Mouse (Mus musculus) heart, embryonic 13.5 days (tissue): ENCODE data around the gene Card10. TPM values are rescaled to one million over a fixed set of nuclear protein-coding genes. Genes with fewer than 3 reads are reported as not detected.

ENCODE experiments used
- ATAC-seq: fragments of 200-750 bp; cut with Nextera tagmentation; 2 replicates; pipeline ENCODE4 v1.8.0; 2017; ENCODE audit warnings: moderate TSS enrichment; ENCODE audit not compliant: insufficient number of reproducible peaks, low FRiP score, low TSS enrichment; ENCODE audit errors: extremely low read depth
- H3K27ac ChIP-seq: fragments of 300-500 bp; sonication (generic); replicated peaks from 2 replicates; pipeline ENCODE4 v1.5.1; 2015; ENCODE audit warnings: moderate library complexity, mild to moderate bottlenecking, inconsistent platforms
- H3K27me3 ChIP-seq: fragments of 300-500 bp; sonication (generic); replicated peaks from 2 replicates; pipeline ENCODE4 v1.6.1; 2015; ENCODE audit warnings: mild to moderate bottlenecking, inconsistent platforms
- H3K36me3 ChIP-seq: fragments of 300-500 bp; sonication (generic); 2 replicates; pipeline ENCODE4 v1.6.1; 2015; ENCODE audit warnings: mild to moderate bottlenecking, inconsistent platforms
- H3K4me1 ChIP-seq: fragments of 300-500 bp; sonication (generic); 2 replicates; pipeline ENCODE4 v1.6.1; 2015; ENCODE audit warnings: inconsistent platforms
- H3K4me2 ChIP-seq: fragments of 300-500 bp; sonication (generic); 2 replicates; pipeline ENCODE4 v1.6.1; 2015; ENCODE audit warnings: inconsistent platforms, mild to moderate bottlenecking, moderate library complexity
- H3K4me3 ChIP-seq: fragments of 300-500 bp; sonication (generic); 2 replicates; pipeline ENCODE4 v1.5.1; 2015; ENCODE audit warnings: moderate library complexity, mild to moderate bottlenecking, inconsistent platforms
- H3K9ac ChIP-seq: fragments of 300-500 bp; sonication (generic); 2 replicates; pipeline ENCODE4 v1.6.1; 2015; ENCODE audit warnings: inconsistent platforms, mild to moderate bottlenecking, moderate library complexity
- H3K9me3 ChIP-seq: fragments of 300-500 bp; sonication (generic); 2 replicates; pipeline ENCODE4 v1.6.1; 2016; ENCODE audit warnings: inconsistent platforms
- WGBS: fragments of 180-500 bp; shearing (Covaris S2); methylation state at CpG from one replicate; pipeline ENCODE4 v1.1.7; 2015; ENCODE audit warnings: mixed read lengths; 5-methylcytosine and 5-hydroxymethylcytosine counted together
- polyA plus RNA-seq: library from polyadenylated mRNA; unstranded; fragments of >200 nt; fragmentation: Nextera tagmentation; extraction: Ambion mirVana; gene quantifications from 2 replicates; pipeline ENCODE4 v1.2.1, GENCODE M21; 2015

Gene Card10
- polyA plus RNA-seq, 1 experiment from 2014 or later = 5.3 TPM

DNA sequence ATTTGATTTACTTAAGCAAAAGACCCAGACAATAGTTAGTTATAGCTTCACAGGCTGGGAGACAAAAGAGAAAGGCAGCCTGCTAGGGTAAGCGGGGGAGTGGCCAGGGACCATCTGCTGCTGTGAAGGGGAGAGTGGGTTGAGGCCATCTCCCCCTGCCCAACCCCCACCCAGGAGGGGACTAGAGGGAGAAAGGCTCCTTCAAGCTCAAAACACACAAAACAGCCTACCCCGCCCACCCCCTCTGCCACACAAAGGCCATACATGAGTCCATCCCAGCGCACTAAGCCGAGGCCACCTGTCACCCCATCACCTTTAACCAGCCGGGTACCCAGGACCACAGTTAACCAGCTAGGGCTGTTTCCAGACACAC, 31.9 kb downstream of the Card10 start:
- 45% methylated on average over 5 of the region's 5 CpGs for WGBS
- H3K4me3 ChIP-seq = peak overlapping the region; percentile 26; the same call in 1 of the 2 replicates
- peaks cover 16% of the 10 kb centered on the region for H3K36me3 ChIP-seq
- H3K4me2 ChIP-seq = peak overlapping the region; percentile 64
- ATAC-seq = no peak
- H3K9ac ChIP-seq = peak overlapping the region; percentile 37
- H3K27ac ChIP-seq = peak overlapping the region; percentile 66; the same call in 1 of the 2 replicates
- peaks cover 7% of the 10 kb centered on the region for H3K9me3 ChIP-seq
- H3K27me3 ChIP-seq = peaks cover 7% of the 10 kb centered on the region; the same call in 1 of the 2 replicates
- peaks cover 16% of the 10 kb centered on the region for H3K4me1 ChIP-seq

DNA sequence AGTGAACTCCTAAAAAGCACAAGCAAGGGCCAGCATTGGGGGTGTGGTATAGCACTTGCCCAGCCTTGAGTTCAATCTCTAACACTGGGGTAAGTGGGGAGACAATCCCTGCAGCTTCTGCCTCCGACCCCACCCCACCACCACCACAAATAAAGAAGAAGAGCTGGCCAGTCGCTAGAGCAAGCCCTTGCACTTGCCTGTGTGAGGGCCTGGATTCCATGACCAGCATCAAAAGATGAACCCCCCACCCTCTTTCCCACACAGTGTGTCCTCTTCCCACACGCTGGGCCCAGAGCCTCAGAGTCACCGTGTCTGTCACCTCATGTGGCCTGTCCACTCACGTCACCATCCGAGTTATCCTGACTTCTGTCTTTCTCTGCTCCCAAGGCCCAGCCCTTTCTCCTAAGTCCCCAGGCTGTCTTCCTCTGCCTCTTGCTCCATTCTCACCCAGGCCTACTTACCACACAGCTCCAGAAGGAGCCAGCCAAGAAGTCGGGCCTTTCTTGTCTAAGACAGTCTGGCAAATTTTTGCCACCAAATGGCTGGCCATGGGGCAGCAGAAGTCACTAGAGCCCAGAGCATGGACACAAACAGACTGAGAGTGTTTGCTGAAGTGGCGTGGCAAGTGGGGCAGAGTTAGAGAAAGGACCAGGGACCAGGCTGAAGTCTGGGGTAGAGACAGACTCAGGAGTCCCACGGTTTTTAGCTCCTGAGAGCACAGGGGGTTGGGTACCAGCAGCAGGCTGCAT, 32.4 kb downstream of the Card10 start:
- WGBS = 57% methylated on average over 9 of the region's 9 CpGs
- no peak for ATAC-seq
- H3K9ac ChIP-seq = peak overlapping the region; percentile 37; the same call in 1 of the 2 replicates
- peaks cover 11% of the 10 kb centered on the region for H3K36me3 ChIP-seq
- H3K4me1 ChIP-seq = peaks cover 16% of the 10 kb centered on the region
- H3K27me3 ChIP-seq = peaks cover 7% of the 10 kb centered on the region; the same call in 1 of the 2 replicates
- no peak overlapping the region for H3K27ac ChIP-seq
- H3K4me2 ChIP-seq = peak overlapping the region; percentile 64
- H3K9me3 ChIP-seq = peaks cover 7% of the 10 kb centered on the region
- peak overlapping the region; percentile 26; the same call in 1 of the 2 replicates for H3K4me3 ChIP-seq

DNA sequence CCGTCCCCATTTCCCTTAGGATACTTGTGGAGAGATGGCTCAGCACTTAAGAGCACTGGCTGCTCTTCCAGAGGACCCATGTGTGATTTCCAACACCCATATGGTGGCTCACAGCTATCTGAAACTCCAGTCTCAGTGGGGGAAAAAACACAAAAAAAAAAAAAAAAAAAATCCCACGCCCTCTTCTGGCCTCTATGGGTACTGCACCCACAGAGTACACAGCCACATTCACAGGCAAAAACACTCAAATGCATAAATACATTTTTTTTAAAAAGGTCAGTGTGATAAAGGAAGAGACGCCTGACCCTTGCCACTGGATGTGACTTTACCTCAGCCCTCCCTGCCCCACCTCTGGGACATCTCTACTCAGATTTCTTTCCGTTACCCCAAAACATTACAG, 33.8 kb downstream of the Card10 start:
- ATAC-seq = no peak
- 79% methylated on average over 4 of the region's 4 CpGs for WGBS
- Histone ChIP-seq H3K36me3 (0 out of 2 replicates have a peak, but pooled peaks cover 3% of the 10 kb centered on the region), H3K4me2 (no peak overlapping the region), H3K27ac (no peak overlapping the region), H3K27me3 (peaks cover 7% of the 10 kb centered on the region; the same call in 1 of the 2 replicates), H3K9me3 (peaks cover 7% of the 10 kb centered on the region), H3K4me1 (peaks cover 16% of the 10 kb centered on the region), H3K4me3 (no peak overlapping the region), H3K9ac (no peak overlapping the region)

DNA sequence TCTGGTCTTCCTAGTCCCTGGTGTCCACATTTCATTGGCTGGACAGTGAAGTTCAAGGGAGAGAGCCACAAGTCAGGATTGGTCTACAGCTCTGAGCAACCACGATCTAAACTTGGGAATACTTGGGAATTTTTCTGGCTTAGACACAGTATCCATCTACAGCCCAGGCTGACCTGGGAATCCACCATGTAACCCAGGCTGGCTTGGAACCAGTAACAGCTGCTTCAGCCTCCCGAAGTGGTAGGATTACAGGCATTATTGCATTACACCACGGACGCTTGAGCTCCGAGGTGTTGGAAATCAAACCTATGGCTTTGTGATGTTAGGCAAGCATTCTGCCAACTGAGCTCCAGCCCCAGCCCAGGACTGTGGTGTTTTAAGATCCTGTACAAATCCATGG, 39.1 kb downstream of the Card10 start:
- WGBS = 85% methylated on average over 5 of the region's 5 CpGs
- ATAC-seq = no peak

DNA sequence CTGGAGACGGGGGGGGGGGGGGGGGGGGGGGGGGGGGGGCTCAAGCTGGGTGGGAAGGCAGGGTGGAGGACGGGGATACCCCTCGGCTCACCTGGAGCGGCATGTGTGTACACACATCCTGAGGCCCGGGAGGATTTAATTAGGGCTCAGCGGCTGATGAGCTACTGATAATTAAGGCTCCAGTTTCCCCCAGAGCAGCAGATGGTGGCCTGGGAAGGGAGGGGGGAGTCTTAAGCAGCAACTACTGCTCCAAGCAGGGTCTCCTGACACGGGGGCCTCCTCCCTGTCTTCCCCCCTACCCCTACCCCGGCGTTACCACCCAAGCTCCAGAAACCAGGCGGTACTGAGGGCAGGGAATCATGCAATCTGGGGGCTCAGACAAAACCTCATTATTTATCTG, 39.6 kb downstream of the Card10 start:
- no peaks in the 10 kb centered on the region; the same call in 1 of the 2 replicates for H3K27me3 ChIP-seq
- WGBS = 33% methylated on average over 9 of the region's 10 CpGs
- H3K4me2 ChIP-seq = no peak overlapping the region
- H3K4me1 ChIP-seq = no peaks in the 10 kb centered on the region
- no peak overlapping the region for H3K9ac ChIP-seq
- no peaks in the 10 kb centered on the region for H3K36me3 ChIP-seq
- no peak overlapping the region for H3K4me3 ChIP-seq
- no peak for ATAC-seq
- no peaks in the 10 kb centered on the region for H3K9me3 ChIP-seq
- no peak overlapping the region for H3K27ac ChIP-seq

More for the DNA sequence above, 39.1 kb downstream of the Card10 start:
- Histone ChIP-seq H3K36me3 (no peaks in the 10 kb centered on the region), H3K4me3 (no peak overlapping the region), H3K9ac (no peak overlapping the region), H3K27ac (no peak overlapping the region), H3K9me3 (no peaks in the 10 kb centered on the region), H3K4me2 (no peak overlapping the region), H3K27me3 (no peaks in the 10 kb centered on the region; the same call in 1 of the 2 replicates), H3K4me1 (no peaks in the 10 kb centered on the region)

DNA sequence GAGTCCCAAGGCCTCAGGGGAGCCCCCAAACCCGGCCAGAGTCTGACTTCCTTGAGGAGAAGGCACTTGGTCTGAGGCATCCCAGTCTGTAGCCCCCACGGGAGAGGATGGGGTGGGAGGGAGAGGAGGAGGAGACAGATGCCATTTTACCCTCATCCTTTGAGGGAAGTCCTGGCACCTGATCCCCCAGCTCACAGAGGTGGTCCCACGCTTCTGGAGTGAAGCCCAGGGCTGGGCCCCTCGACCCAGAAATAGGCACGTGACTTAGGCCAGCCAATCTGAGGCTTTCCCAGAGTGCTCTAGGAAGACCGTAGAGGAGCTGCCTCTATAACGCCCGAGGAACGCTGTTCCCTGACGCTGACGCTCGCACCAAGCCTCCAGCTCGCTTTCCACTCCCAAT, 41.7 kb downstream of the Card10 start:
- Histone ChIP-seq H3K27ac (no peak overlapping the region), H3K27me3 (peaks cover 7% of the 10 kb centered on the region; the same call in 1 of the 2 replicates), H3K9ac (no peak overlapping the region), H3K9me3 (no peaks in the 10 kb centered on the region), H3K4me2 (no peak overlapping the region), H3K36me3 (no peaks in the 10 kb centered on the region), H3K4me3 (no peak overlapping the region), H3K4me1 (no peaks in the 10 kb centered on the region)
- WGBS = 71% methylated on average over 13 of the region's 13 CpGs
- no peak for ATAC-seq

DNA sequence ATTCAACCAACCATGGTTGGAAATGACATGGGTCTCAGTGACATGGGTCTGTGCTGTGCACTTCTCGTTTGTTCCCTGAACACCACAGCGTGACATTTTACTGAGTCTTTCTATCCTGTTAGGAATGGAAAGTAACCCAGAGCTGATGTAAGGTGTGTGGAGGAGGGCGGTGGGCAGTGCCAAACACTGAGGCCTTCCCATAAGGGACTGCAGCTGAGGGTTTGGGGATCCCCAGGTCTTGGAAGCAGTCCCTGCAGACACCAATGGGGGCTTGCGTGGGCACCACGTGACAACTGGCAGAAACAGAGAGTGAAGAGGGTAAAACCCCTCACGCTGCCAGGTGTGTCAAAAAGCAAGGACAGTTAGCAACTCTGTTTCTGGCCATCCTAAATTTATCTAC, 44.7 kb downstream of the Card10 start:
- H3K9me3 ChIP-seq = no peaks in the 10 kb centered on the region

DNA sequence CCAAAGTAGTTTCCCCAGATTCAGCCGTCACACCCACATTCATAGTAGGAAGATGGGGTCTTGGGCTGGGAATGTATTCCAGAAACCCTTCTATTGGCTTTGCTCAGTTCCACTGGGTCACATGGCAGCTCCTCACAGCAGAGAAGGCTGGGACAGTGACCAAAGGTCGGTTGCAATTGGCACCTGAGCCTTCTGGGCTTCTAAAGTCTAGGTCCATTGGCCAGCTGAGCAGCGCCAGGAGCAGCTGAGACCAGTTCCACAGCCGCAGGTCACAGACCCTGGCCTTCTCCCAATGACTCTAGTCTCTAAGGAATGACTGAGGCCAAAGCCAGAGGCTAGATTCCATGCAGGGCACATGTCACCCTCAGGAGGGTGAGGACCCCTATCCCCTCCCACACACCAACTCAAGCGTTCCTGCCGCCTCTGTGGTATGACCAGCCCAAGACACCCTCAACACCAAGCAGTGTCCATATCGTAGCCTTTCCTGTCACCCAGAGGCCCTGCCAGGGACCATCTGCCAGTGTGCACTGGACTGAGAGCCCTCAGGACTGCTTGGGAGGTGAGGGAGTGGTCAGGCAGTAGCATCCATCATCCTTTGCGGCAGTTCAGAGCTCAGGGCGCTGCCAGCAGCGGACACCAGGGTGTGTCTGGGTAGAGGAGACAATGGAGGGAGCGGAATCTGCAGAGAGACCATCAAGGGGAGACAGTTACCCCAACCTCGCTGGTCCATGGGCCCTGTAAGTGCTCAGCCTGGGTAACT, 46.7 kb downstream of the Card10 start:
- Histone ChIP-seq H3K4me1 (no peaks in the 10 kb centered on the region), H3K27me3 (peaks cover 7% of the 10 kb centered on the region; the same call in 1 of the 2 replicates), H3K36me3 (no peaks in the 10 kb centered on the region), H3K4me2 (no peak overlapping the region), H3K9ac (no peak overlapping the region), H3K9me3 (no peaks in the 10 kb centered on the region), H3K4me3 (no peak overlapping the region), H3K27ac (no peak overlapping the region)
- no peak for ATAC-seq
- WGBS = 68% methylated on average over 12 of the region's 12 CpGs

More for the DNA sequence above, 44.7 kb downstream of the Card10 start:
- WGBS = 84% methylated on average over 6 of the region's 6 CpGs
- Histone ChIP-seq H3K4me1 (no peaks in the 10 kb centered on the region), H3K36me3 (no peaks in the 10 kb centered on the region), H3K9ac (no peak overlapping the region), H3K4me2 (no peak overlapping the region), H3K27ac (no peak overlapping the region), H3K27me3 (peaks cover 7% of the 10 kb centered on the region; the same call in 1 of the 2 replicates), H3K4me3 (no peak overlapping the region)
- no peak for ATAC-seq

DNA sequence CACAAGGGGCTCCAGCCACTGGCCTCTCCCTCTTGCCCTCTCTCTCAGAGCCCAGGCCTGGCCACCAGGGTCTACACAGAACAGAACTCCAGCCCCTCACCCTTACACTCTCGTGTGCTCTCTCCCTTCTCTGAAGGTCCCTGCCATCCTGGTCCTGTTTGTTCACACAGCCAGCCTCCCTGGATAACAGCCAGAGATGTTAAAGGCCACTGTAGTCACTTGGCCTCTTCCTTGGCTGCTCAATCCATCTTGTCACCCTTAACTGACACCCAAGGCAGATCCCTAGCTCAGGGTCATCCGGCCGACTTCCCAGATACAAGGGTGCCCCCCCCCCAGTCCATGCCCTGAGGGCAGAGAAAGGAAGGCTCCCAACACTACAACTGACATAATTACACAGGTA, 47.6 kb downstream of the Card10 start:
- no peaks in the 10 kb centered on the region for H3K36me3 ChIP-seq
- 49% methylated on average over 3 of the region's 3 CpGs for WGBS
- H3K4me1 ChIP-seq = no peaks in the 10 kb centered on the region
- peaks cover 14% of the 10 kb centered on the region; the same call in 1 of the 2 replicates for H3K27me3 ChIP-seq
- no peak overlapping the region for H3K27ac ChIP-seq
- no peaks in the 10 kb centered on the region for H3K9me3 ChIP-seq
- H3K4me2 ChIP-seq = no peak overlapping the region
- H3K4me3 ChIP-seq = no peak overlapping the region
- H3K9ac ChIP-seq = no peak overlapping the region
- ATAC-seq = no peak

DNA sequence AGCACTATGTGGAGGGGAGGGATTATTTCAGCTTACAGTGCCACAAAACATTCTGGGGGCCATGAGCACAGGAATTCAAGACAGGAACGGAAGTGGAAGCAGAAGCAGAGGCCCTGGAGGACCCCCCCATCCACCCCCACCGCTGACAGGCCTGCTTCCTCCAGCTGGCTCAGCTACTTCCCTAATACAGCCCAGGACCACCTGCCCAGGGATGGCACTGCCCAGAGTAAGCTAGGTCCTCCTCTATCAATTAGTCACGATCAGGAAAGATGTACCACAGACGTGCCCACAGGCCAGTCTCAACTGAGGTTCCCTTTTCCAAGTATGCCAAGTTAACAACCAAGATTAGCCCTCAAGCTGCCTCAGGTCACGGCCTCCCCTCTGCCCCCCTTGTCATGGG, 48.7 kb downstream of the Card10 start:
- Histone ChIP-seq H3K9ac (no peak overlapping the region), H3K27ac (no peak overlapping the region), H3K4me3 (no peak overlapping the region), H3K9me3 (no peaks in the 10 kb centered on the region), H3K4me2 (no peak overlapping the region), H3K4me1 (no peaks in the 10 kb centered on the region), H3K36me3 (no peaks in the 10 kb centered on the region), H3K27me3 (peaks cover 16% of the 10 kb centered on the region; the same call in 1 of the 2 replicates)
- no peak for ATAC-seq
- 67% methylated on average over 5 of the region's 5 CpGs for WGBS

DNA sequence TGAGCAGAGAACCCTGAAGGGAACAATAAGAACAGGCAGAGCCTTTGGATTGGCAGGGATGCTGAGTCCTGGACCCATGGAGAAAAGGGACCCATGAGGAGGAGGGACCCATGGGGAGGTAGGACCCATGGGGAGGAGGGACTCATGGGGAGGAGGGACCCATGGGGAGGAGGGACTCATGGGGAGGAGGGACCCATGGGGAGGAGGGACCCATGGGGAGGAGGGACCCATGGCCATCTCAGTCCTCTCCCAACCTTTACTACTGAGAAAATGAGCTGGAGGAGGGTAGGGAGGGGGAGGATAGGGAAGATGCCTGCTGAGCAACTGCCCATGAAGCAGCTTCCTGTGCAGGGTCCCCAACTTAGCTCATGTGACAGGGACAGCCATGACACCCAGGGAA, 49.9 kb downstream of the Card10 start:
- Histone ChIP-seq H3K36me3 (no peaks in the 10 kb centered on the region), H3K27ac (no peak overlapping the region), H3K9me3 (no peaks in the 10 kb centered on the region), H3K4me2 (no peak overlapping the region), H3K9ac (no peak overlapping the region), H3K4me1 (no peaks in the 10 kb centered on the region), H3K4me3 (no peak overlapping the region), H3K27me3 (peaks cover 16% of the 10 kb centered on the region; the same call in 1 of the 2 replicates)
- no peak for ATAC-seq
